Mouse (Mus musculus): Measurements from ENCODE around the gene Ydjc. TPM values are rescaled to one million over a fixed set of nuclear protein-coding genes. Genes with fewer than 3 reads are reported as not detected.

Ydjc gene
- polyA plus RNA-seq, 1 experiment from 2014 or later, result 12.8 TPM

DNA sequence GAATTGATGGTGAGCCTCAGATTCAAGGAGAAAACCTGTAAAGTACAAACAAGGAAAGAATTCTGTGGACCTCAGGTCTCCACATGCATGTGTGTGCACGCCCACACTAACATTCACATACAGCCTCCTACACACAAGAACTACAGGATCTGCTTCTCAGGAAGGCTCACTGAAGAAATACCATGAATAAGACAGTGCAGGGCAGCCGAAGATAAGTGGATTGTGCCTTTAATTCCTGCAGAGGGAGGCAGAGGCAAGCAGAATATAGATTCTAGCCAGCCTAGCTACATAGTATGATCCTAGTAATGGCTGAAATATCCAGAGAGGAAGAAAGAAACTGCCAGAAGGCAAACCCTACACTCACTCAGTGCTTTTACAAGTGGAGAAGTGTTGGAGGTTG is 57.6 kb downstream of the Ydjc start:
- Histone ChIP-seq H3K4me3 (no peak overlapping the region), H3K36me3 (ENCODE audit: poor library complexity, severe bottlenecking) (no peaks in the 10 kb centered on the region), H3K27ac (no peak overlapping the region), H3K9me3 (replicated peaks) (no peaks in the 10 kb centered on the region), H3K27me3 (peaks cover 7% of the 10 kb centered on the region; the same call in 1 of the 2 replicates), H3K4me1 (peaks cover 17% of the 10 kb centered on the region), H3K9ac (no peak overlapping the region), H3K4me2 (no peak overlapping the region)
- ATAC-seq, result peak; percentile 48
- 68% methylated on average over 2 of the region's 2 CpGs for WGBS

DNA sequence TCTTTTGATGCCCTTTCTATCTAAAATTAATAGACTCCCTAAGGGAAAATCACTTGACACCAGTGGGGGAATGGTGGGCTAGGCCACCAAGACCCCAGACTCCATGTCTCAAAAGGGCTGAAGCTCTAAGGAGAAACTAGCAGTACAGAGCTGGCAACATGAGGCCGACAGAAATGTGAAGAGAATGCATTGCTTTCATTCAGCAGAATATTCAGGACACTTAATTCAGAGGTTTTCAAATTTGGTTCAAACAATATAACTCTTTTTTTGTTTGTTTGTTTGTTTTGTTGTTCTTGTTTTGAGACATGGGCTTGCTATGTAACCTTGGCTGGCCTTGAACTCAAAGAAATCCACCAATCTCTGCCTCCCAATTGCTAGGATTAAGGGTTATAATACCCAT is 58.1 kb downstream of the Ydjc start, which contains the start of gene Ube2l3:
TSS of gene Ube2l3 (minus strand) at position 101 of the 400 bp plus-strand sequence.
- no peaks in the 10 kb centered on the region for H3K36me3 ChIP-seq (ENCODE audit: poor library complexity, severe bottlenecking)
- no peak for ATAC-seq
- peak within 1 kb of the TSS; percentile 100; the same call in 1 of the 2 replicates for H3K9ac ChIP-seq
- H3K4me1 ChIP-seq, result peaks cover 16% of the 10 kb centered on the region
- peaks cover 7% of the 10 kb centered on the region; the same call in 1 of the 2 replicates for H3K27me3 ChIP-seq
- no peaks in the 10 kb centered on the region for H3K9me3 ChIP-seq (replicated peaks)
- WGBS, result 80% methylated on average over 1 of the region's 1 CpGs
- H3K4me2 ChIP-seq, result peak within 1 kb of the TSS; percentile 89
- H3K4me3 ChIP-seq, result peak within 1 kb of the TSS; percentile 100
- H3K27ac ChIP-seq, result no peak within 1 kb of the TSS

DNA sequence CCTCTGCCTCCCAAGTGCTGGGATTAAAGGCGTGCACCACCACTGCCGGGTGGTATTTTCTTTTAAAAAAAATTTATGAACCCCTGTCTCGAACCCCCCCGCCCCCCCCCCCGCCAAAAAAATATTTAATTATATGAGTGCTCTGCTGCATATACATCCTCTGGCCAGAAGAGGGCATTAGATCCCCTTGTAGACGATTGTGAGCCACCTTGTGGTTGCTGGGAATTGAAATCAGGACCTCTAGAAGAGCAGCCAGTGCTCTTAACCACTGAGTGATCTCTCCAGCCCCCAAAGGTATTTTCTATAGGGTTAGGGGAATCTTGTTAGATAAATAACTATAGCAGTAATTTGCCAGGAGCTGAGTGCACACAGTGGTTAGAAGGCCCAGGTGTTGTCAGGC is 60.6 kb downstream of the Ydjc start:
- 4% methylated on average over 6 of the region's 6 CpGs for WGBS

DNA sequence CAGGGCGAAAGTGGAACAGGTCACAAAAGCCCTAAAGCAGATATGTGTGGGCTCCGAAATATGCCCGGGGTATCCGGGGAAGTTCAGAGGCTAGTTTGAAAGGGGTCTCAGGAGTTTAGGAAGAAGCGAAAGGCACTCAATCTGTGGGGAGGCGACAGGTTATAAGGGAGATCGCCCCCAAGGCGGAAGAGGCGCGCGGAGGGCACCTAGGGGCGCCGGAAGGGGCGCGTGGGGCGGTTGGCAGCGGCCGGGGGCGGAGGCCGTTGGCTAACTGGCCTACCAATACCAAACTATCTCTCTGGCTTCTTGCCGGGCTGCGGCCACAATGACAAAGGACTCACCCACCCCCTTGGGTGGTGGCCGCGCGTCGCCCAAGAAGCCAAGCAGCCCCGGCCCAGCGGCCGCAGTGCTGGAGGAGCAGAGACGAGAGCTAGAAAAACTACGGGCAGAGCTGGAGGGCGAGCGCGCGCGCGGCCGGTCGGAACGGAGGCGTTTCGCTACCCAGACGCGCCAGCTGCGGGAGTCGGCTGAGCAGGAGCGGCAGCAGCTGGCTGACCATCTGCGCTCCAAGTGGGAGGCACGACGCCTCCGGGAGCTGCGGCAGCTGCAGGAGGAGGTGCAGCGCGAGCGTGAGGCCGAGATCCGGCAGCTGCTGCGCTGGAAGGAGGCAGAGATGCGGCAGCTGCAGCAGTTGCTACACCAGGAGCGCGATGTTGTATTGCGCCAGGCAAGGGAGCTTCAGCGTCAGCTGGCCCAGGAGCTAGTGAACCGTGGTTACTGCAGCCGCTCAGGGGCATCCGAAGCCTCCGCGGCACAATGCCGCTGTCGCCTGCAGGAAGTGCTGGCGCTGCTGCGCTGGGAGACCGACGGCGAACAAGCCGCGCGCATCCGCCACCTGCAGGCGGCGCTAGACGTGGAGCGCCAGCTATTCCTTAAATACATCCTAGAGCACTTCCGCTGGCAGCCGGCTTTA is 64.3 kb downstream of the Ydjc start, which contains the start of gene Rimbp3:
TSS of gene Rimbp3 (plus strand) at position 215 of the 973 bp plus-strand sequence.
- Histone ChIP-seq H3K36me3 (ENCODE audit: poor library complexity, severe bottlenecking) (no peaks in the 10 kb centered on the region), H3K4me1 (peaks cover 23% of the 10 kb centered on the region), H3K4me3 (peak within 1 kb of the TSS; percentile 59), H3K9ac (peak within 1 kb of the TSS; percentile 74), H3K9me3 (replicated peaks) (no peaks in the 10 kb centered on the region), H3K4me2 (peak within 1 kb of the TSS; percentile 96), H3K27ac (peak within 1 kb of the TSS; percentile 94), H3K27me3 (peaks cover 11% of the 10 kb centered on the region)
- under 1% methylated on average over 84 of the region's 85 CpGs for WGBS
- peak; percentile 91 for ATAC-seq

More for the DNA sequence above, 60.6 kb downstream of the Ydjc start:
- H3K9ac ChIP-seq, result no peak overlapping the region
- H3K4me3 ChIP-seq, result no peak overlapping the region
- no peak overlapping the region for H3K4me2 ChIP-seq
- ATAC-seq, result no peak
- H3K27me3 ChIP-seq, result peaks cover 7% of the 10 kb centered on the region; the same call in 1 of the 2 replicates
- H3K9me3 ChIP-seq (replicated peaks), result no peaks in the 10 kb centered on the region
- H3K36me3 ChIP-seq (ENCODE audit: poor library complexity, severe bottlenecking), result no peaks in the 10 kb centered on the region
- peaks cover 20% of the 10 kb centered on the region for H3K4me1 ChIP-seq
- H3K27ac ChIP-seq, result no peak overlapping the region

DNA sequence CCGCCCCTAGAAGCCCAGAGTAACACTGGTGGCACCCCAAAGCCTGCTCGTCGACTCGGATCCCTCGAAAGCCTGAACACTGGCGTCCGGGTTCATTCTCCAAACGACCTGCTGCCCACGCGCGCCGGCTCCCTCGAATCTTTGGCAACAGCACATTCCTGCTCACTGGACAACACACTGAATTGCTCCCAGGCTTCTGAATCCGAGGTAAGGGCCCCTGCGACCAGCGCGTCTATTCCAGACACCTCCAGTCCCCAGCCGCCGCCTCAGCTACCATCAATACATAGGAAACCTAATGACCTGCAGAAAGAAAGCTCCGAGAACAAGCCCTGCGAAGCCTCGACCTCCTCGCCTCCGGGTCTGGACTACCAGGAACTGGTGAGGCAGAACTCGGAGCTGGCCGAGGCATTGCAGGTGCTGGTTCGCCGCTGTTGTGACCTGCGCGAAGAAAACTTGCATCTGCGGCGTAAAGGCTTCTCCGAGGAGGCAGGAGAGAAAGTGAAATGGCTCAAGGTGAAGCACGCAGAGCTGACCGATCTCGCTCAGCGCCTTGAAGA is 65.1 kb downstream of the Ydjc start:
- H3K36me3 ChIP-seq (ENCODE audit: poor library complexity, severe bottlenecking), result no peaks in the 10 kb centered on the region
- no peaks in the 10 kb centered on the region for H3K9me3 ChIP-seq (replicated peaks)
- peak overlapping the region; percentile 59 for H3K4me3 ChIP-seq
- peaks cover 11% of the 10 kb centered on the region for H3K27me3 ChIP-seq
- H3K9ac ChIP-seq, result peak overlapping the region; percentile 74
- 1% methylated on average over 37 of the region's 37 CpGs for whole genome bisulfite sequencing
- H3K4me2 ChIP-seq, result peak overlapping the region; percentile 96
- peaks cover 23% of the 10 kb centered on the region for H3K4me1 ChIP-seq
- peak overlapping the region; percentile 94 for H3K27ac ChIP-seq
- peak; percentile 9 for ATAC-seq

MicroRNAs within 50 kb of the gene (microRNA counts, 519-probe panel; counts per million panel counts)
- 5,460 counts per million, percentile 94 among the panel's probes with 10 or more counts for microRNA mmu-miR-130b
- microRNA mmu-miR-301b, result 3,939 counts per million, percentile 77 among the panel's probes with 10 or more counts

Small RNA genes lying within 50 kb of the gene (microRNA-seq; reads per million reads assigned to microRNA genes)
- gene Mir130b, result 10,180 reads per million, percentile 96 among the genes with 10 or more reads in this experiment
- gene Mir301b, result 235 reads per million, percentile 60 among the genes with 10 or more reads in this experiment

Other genes starting within 250 kb of the Ydjc start
- gene Ppm1f, start 248.2 kb upstream of the Ydjc start, polyA plus RNA-seq (2015; fragmentation: Nextera tagmentation; extraction: Ambion mirVana), result 22.8 and 26.8 TPM in 2 replicates
- gene Mapk1, start 161.2 kb upstream of the Ydjc start, polyA plus RNA-seq (2015; fragmentation: Nextera tagmentation; extraction: Ambion mirVana), result 172 and 177 TPM in 2 replicates
- 145 and 151 TPM in 2 replicates for gene Ypel1, start 74.9 kb upstream of the Ydjc start, polyA plus RNA-seq (2015; fragmentation: Nextera tagmentation; extraction: Ambion mirVana)
- gene Ppil2, start 33.4 kb upstream of the Ydjc start, polyA plus RNA-seq (2015; fragmentation: Nextera tagmentation; extraction: Ambion mirVana), result 153 and 165 TPM in 2 replicates
- 64.8 and 67.9 TPM in 2 replicates for gene 2610318N02Rik, start 19.5 kb upstream of the Ydjc start, polyA plus RNA-seq (2015; fragmentation: Nextera tagmentation; extraction: Ambion mirVana)
- gene Sdf2l1, start 12.2 kb upstream of the Ydjc start, polyA plus RNA-seq (2015; fragmentation: Nextera tagmentation; extraction: Ambion mirVana), result 54.6 and 57.5 TPM in 2 replicates
- gene Ccdc116, start 2.6 kb downstream of the Ydjc start, polyA plus RNA-seq (2015; fragmentation: Nextera tagmentation; extraction: Ambion mirVana), result 0.53 and 0.93 TPM in 2 replicates
- 359 and 360 TPM in 2 replicates for gene Ube2l3, start 58.0 kb downstream of the Ydjc start, polyA plus RNA-seq (2015; fragmentation: Nextera tagmentation; extraction: Ambion mirVana)
- gene Rimbp3, start 64.0 kb downstream of the Ydjc start, polyA plus RNA-seq (2015; fragmentation: Nextera tagmentation; extraction: Ambion mirVana), result 1.4 and 1.9 TPM in 2 replicates
- gene Hic2, start 89.0 kb downstream of the Ydjc start, polyA plus RNA-seq (2015; fragmentation: Nextera tagmentation; extraction: Ambion mirVana), result 7.2 and 9.0 TPM in 2 replicates
- gene Tmem191c, start 131.5 kb downstream of the Ydjc start, polyA plus RNA-seq (2015; fragmentation: Nextera tagmentation; extraction: Ambion mirVana), result 14.2 and 15.4 TPM in 2 replicates
- 0.36 and 0.48 TPM in 2 replicates for gene Serpind1, start 186.8 kb downstream of the Ydjc start, polyA plus RNA-seq (2015; fragmentation: Nextera tagmentation; extraction: Ambion mirVana)